Mouse (Mus musculus) cerebellum, adult 11 months (tissue): Measurements from ENCODE around the gene Dars.
A peak's percentile ranks its signal among the peaks of the same experiment; 100 is the strongest.

Experiments used
- DNase-seq: peaks from one replicate; pipeline ENCODE4 v3.0.0; 2022

Gene Dars

DNA sequence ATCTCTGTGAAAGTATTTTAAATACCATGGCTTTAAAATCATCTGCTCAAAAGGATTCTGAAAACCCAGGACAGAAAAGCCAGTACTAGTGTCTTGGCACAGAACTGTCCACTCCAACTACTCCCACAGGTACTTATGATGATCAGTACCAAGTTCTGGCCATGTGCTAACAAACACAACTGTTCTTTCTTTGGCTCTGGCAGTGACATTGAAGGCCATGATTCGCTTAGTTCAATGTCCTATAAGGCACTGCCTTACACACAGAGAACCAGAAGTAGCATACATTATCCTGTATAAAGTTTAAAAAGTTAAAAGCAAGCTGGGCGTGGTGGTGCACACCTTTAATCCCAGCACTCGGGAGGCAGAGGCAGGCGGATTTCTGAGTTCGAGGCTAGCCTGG is 6.0 kb downstream of the Dars start:
- DNase-seq = no peak

DNA sequence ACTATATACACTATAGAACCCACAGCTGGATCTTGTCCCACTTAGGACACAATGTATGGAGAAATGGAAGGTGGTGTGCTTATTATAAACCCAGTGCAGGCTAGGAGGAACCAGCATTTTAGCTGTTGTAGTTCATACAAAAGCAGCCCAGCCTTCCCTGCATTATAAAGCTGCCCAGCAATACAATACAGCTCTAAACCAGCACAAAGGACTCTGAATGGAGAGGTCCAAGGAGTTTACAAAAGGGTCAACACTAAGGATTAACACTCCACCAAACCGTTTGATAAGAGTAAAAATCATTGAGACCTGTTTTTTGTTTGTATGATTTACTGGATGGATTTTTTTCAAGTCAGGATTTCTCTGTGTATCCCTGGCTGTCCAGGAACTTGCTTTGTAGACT is 10.3 kb downstream of the Dars start:
- no peak for DNase-seq

DNA sequence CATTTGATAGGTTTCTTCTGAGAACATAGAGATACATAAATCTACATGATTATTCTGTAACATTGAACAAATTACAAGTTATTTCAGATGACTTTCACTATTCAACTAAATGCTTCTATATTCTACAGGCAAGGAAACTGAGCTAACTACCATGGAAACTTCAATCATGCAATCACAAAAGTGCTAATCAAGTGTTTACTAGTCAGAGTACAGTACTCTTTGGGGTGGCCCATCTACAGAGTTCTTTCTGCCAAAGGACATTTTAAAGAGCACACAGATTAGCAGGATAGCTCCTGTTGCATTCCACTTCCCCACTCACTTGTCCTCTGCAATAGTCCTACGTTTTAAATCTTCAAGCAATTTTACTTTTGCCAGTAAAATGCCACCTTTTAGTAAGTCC is 11.5 kb downstream of the Dars start:
- no peak for DNase-seq

DNA sequence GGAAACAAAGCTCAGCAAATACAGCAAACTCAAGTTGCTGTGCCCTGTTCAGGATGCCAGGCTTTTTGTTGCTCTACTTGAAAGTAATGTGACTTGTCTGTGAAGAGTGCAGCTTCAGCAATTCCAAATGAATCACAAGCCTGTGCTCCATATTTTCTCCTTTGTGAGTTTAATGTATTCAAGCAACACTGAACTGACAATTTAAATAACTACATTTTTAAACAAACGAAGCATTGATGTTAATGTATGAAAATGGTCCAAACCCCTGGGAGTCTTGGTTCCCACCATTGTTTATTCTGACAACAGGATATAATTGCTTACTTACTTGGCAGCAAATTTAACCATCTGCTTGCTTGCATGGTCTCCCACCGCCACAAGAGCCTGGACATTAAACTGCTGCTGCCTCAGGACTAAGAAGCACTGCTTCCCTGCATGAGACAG is 12.1 kb downstream of the Dars start:
- DNase-seq = no peak

DNA sequence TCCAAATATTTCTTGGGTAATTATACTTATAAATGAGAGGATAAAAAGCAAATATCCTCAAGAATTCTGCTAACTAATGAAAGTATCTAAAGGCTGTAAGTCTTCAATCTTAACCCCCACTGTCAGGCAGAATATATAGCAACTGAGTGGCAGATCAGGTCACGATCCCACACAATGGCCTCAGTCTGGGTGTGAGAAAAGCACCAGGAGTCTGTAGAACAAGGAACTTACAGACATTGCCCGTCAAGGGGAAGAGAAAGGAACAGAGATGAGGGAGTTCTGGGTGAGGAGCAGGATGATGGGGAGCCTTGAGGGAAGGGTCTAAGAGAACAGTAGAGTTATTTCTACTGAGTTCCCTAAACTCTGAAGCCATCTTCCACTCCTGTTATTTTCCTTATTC is 16.2 kb downstream of the Dars start:
- DNase-seq = no peak

DNA sequence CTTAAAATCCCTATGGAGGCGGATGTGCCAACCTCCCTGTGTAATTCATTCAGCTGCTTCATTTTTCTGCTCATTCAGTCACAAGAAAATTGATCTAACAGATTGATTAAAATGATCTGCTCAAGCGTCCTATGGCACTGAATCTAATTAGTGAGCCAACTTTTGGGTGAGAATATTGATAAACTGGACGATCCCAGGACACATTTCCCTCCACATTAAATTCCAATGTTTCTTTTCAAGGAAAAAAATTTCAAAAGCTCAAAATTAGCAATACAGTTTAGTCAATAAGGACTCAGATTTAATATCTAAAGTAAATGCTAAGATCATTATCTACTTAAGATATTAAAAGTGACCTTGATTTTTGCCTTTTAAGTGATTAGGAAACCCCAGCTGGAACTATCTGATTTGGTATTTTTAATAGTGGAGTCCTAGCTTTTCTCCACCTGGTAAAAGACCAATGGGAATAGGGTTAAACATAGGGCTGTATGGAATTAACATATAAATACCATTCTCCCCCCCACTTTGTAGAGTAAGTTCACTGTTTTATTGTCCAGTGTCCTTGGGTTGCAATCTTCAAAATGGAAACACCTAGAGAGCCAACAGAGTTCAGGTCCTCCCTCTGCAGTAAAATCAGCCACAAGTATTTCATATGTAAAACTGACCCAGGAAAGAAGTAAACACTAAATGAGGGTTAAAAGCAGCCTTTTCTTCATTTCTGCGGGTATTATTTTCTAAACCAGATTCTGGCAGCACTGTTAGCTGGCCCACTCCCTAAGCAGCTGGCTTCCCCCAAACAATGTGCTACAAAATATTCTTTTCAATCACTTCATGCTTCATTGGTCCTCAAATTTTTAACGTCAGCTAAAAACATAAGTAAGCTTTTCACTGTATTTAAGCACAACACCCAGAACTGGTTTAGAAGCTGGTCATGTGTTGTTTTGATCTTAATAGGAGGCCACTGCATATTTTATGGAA is 16.9 kb downstream of the Dars start:
- DNase-seq = no peak

DNA sequence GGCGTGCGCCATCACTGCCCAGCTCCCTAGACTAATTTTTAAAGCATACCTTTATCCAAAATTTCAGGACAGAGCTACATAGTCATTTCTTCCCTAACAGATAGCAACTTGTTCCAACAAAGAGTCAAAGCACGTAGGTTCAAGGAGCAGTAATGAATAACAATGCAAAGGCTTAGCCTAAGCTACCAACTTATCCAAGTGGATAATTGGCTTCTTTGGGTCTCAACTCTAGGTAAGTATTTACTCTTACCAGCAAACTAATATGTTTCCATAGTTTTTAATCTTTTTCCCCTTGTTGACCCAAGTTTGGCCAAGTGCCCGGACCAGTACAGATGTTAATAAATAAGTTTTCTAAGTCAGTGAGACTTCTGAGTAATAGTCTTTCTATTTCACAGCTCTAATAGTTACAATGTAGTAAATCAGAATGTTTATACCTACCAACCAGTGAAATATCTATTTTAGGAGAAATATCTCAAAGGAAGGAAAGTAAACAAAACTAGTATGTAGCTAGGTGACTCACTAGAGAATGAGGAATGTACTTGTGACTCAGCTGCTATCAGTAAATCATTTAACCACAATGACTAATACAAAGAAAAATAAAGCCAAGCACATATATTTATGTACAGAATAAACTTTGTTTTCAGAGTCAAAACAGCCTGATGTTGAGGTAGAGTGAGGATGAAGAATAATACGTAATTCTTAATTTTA is 18.3 kb downstream of the Dars start:
- DNase-seq = no peak

DNA sequence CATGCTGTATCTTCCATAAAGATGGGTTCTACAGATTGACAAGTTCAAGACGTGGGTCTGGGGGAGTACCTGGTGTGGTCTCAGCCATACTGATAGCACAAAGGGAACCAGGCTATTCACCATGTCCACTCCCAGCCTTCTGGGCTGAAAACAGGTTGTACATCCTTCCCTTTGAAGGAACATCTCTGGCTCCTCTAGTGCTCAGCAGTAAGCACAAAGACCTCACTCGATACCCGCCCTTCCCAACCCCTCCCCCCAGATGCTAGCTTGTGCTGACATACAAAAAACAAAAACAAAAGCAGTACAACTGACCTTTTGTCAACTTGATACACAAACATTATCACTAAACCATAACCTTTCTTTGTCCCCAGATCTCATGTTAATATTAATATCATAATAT is 22.5 kb downstream of the Dars start:
- no peak for DNase-seq

DNA sequence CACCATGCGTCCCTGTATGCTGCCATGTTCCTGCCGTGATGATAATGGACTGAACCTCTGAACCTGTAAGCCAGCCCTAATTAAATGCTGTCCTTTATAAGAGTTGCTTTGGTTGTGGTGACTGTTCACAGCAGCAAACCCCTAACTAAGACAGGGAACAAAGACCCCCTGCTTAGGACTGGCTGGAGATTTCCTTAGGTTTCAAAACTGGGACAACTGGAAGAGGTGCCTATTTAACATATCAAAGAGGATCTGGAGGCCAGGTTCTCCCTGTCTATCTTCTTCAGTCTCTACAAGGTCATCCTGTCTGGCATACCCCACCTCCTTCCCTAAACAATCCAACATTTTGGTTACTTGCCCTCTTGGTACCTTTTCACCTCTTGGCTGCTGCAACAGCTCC is 24.8 kb downstream of the Dars start:
- DNase-seq = no peak

DNA sequence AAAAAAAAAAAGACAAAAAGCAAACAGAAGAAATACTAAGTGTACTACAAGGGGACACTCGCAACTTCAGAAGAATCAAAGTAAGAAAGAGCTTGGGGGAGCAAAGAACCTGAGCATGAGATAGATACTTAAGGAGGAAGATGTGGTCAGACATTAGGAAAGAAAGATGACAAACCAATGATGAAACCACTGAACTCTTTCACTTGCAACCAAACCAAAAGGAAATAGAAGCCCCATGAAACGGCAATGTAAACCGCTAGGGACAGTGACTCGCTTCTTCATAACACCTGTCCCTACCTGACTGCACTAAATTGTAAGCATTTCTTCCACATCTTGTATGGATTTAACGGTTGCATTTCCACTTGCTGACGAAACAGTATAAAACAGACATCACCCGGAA is 30.7 kb downstream of the Dars start:
- no peak for DNase-seq

DNA sequence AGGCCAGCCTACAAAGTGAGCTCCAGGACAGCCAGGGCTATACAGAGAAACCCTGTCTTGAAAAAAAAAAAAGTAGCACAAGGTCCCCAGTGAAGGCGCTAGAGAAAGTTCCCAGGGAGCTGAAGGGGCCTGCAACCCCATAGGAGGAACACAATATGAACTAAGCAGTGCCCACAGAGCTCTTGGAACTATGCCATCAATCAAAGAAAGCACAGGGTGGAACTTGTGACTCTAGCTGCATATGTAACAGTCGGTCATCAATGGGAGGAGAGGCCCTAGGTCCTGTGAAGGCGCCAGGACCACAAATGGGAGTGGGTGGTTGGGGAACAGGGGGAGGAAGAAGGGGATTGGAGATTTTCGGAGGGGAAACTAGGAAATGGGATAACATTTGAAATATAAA is 40.3 kb downstream of the Dars start:
- DNase-seq = no peak

DNA sequence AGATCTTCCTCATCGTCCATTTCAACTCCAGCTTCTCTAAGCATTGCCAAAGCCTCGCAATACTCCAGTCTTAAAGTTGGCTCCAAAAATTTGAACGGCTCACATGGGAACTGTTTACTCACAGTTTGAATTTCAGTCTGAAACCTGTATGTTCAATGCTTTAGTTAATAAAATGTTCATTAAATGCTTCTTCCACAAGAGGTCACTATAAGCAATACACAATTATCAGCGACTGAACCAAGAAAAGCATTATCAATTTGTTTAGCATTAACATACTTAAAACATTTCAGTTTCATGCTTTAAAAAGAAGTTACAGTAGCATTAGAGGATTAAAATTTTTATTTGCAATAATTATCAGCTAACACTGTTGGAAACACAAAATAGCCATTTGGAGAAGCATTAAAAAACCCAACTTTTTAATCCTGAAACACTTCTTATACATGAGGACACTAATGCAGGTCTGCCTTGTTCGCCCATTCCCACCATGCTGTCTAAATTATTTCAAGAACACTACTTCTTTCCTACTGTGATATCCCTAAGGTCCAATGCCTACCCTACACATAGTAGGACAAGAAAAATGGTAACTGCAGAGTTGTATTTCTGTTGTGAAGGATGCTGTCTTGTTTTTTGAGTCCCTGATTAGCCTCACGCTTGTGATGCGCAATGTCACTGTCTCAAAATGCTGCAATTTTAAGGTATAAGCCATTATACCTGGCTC is 44.9 kb downstream of the Dars start:
- DNase-seq = no peak

DNA sequence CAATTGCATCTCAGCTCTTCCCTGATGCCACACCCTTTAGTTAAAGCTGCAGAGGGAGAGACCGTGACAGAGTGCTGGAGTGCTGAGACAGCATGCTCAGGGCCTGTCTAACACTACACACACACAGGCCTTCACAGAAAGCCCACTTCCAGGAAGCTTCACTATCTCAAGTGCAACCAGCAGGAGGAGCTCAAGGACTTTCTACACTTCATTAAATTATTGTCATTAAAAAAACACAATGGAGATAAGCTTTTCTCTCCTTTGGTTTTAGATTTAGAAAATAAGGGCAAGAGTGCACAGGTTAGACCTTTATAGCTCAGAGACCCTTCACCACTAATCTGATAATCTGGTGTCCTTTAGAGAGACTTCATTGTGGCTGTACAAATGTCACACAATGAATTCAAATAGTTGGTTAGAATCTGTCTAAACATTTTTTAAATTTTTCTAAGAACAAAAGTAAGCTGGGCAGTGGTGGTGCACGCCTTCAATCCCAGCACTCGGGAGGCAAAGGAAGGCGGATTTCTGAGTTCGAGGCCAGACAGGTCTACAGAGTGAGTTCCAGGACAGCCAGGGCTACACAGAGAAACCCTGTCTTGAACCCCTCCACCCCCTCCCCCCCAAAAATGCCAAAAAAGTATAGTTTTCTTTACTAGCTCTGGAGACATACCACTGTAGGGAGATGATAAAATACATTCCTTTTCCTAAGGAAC is 48.3 kb downstream of the Dars start:
- DNase-seq = no peak

DNA sequence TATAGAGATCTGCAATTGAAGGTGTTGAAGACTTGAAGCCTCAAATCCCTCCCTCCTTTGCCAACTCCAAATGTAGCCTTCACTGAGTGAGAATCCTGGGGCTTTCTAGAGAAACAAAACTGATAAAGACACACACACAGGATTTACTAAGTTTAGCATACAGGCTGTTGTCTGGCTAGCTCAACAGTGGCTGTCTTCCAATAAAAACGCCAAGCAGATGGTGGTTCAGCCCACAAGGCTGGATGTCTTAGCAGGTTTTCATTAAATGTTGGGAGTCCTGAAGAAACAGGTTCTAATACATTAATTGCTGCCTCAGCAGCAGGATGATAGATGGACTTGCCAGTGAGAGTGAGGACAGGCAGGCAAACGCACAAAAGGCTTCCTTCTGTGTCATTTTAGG is 56.6 kb downstream of the Dars start:
- DNase-seq = peak; percentile 47

DNA sequence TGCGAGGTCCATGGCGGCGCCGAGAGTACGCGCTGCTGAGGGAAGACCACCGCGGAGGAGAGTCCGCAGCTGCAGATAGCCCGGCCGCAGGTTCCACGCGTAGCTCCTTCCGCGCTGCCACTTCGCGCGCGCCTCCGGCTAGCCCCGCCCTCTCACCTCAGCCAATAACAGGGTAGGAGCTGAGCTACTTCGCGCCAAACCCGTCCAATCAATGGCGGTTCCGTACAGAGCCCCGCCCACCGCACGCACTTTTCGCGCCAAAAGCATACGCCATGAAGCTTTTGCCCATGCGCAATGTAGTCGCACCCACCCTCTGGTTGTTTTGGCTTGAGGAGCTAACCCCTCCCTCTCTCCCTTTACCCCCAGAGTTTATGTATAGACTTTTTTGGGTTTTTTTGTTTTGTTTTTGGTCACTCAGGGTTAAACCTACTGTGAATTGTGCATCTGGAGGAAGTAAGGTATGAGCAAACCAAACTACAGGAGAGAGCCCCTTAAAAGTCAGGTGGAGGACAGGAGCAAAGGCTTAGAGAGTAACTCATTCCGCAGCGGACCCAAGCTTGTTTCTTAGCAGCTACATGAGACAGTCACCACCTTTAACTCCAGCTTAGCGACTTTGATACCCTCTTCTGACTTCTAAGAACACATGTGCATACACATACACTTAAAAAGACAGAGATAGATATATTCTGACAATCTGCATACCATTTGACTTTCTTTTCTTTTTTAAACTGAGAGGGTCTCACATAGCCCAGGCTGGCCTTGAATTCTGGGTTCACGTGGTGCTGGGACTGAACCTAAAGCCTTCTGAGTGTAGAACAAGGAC is 57.4 kb downstream of the Dars start, which contains the start of gene Mcm6:
Mcm6 (minus strand) TSS at position 111 of the 823 bp plus-strand sequence.
- DNase-seq = peak; percentile 89

DNA sequence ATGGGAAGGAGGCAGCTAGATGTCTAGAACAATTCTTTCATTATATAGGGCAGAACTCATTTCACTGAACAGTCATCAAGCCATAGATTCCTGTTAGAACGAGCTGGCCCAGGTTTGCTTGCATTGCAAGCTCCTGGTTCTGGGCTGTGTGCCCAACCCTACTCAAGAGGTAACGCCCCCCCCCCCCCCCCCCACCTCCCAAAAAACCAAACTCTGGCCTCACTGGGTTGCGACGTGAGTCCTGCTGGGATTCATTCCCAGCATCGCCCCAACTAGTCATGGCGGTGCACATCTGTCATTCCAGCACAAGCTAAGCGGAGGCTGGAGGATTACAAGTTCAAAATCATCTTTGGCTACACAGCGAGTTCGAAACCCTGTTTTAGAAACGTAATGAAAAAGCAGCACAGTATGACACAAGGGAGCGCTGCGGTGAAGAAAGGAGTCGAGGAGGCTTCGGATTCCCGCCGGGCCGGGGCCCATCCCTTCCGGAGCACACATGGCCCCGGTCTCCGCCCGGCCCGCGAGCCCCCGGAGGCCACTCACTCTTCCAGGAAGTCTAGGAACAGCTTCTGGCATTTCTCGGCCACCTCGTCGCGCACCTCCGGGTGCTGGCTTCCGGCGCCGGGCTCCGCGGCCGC is 58.1 kb downstream of the Dars start:
- DNase-seq = no peak

DNA sequence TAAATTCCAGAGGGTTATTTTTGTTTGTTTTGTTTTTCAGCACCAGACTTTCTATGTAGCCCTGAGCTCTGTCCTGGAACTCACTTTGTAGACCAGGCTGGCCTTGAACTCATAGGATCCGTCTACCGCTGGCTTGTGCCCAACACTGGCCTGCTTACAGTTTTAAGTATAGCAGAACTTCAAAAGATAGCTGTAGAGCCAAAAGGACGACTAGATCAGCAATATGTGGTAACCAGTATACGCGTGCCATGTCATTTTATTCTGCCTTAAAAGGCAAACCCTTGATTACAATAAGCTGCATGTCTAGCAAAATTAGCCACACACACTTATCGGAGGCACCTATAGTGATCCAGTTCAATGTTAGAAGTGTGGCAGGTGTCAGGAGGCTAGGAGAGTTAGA is 58.9 kb downstream of the Dars start:
- no peak for DNase-seq

DNA sequence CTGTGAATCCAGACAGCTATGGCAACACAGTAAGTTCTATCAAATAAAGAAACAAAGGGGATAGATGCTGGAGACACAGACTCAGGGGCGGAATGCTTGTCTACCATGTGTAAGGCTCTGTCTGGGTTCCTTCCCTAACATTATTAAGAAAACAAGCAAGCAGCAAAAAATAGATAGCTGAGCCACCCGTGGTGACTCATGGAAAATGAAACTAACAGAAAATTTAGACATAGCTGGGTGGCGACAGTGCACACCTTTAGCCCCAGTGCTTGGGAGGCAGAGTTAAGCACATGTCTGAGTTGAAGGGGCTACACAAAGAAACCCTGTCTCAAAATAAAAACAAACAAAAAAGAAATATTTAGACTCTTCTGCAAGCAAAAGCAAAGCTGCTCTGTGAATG is 59.7 kb downstream of the Dars start:
- no peak for DNase-seq

DNA sequence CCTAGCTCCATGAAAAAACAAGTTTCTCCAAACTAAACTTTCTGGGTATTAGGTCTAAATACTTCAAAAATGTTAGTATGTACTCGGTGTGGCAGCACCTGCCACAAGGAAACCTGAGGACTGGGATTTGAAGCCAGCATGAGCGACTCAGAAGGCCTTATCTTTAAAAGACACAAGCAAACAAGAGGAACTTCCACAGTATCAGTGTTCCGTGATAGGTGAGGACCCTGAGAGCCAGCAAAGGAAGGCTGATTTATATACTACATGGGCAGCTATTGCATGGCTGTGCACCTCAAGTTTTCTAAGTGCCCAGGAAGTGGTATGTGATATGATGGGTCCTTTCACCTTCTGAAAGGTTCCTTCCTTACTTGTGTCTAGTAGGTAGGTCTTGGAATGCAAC is 64.1 kb downstream of the Dars start:
- DNase-seq = no peak

DNA sequence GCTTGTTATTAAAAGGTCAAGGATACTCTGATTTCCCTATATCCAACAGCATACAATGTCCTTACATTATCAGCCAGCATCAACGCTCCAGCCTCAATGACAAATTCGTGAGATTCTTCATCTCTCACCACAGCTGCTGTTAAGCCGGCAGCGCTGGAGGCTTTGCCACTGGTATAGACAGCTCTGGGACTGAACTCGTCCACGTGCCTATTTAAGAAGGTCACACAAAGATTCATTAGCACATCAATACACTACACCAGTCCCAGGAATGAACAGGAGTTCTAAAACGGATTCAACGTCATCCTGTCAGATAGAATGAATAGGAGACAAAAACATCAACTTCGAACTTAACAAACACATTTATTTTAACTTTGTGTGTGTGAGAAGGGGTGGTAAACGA is 72.9 kb downstream of the Dars start:
- DNase-seq = no peak

DNA sequence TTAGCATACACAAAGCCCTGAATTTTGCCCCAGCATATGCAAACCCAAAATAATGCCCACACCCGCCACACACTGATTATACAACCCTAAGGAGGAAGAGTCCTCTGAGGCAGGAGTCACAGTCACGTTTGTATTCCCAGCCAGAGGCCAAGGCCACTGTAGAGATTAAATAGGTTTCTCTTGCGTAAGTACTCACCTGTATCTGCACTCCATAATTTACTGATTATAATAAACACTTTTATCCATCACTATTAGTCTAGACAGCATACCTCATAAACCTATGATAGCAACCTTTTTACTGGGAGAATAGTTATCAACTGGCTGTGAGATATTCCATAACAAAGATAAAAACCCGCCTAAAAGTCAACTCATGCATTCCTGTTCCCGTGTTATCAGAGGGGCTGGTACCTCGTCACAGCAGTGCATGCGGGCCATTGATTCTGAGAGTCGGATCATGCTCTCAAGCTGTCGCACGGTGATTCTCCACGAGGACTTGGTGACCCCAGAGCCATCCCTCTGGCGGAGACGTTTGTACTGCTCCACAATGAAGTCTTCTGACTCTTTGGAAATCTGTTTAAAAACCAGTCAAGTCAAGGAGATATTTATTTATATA is 79.4 kb downstream of the Dars start:
- no peak for DNase-seq
